10 mouse cellular contexts compared by ENCODE assay signal in genomic region chr12:108916447-108917042, GRCm38 (mm10). TPM values are rescaled to one million over a fixed set of nuclear protein-coding genes. Genes with fewer than 3 reads are reported as not detected.
A peak's percentile ranks its signal among the peaks of the same experiment; 100 is the strongest.
DNase-seq lines count a peak whose midpoint lies in the region; ATAC-seq lines count a peak whose summit lies in the region.
"Had no signal": no experiment of that assay in that cellular context is flagged by ENCODE, and none has a peak within 500 bp of the region (broad histone marks: within the 10 kb centered on the region; RNA-seq: fewer than 3 reads in every experiment).

No protein-coding gene starts in this region.

- intact Hi-C loops in left cerebral cortex, postnatal 4 days (cut with DNase I) = no loop called here
- intact Hi-C loops in left cerebral cortex, postnatal 10 days (cut with DNase I) = no loop called here

- H3K4me2 ChIP-seq in forebrain, embryonic 13.5 days = no peak overlapping the region
- no peak overlapping the region for H3K4me2 ChIP-seq in liver, embryonic 11.5 days

- H3K9me3 ChIP-seq in forebrain, embryonic 13.5 days (replicated peaks) = no peaks in the 10 kb centered on the region
- no peaks in the 10 kb centered on the region for H3K9me3 ChIP-seq in limb, embryonic 10.5 days (replicated peaks)
- no peaks in the 10 kb centered on the region for H3K9me3 ChIP-seq in liver, embryonic 11.5 days (ENCODE audit: control insufficient read depth, low read length)
- H3K9me3 ChIP-seq: G1E had no signal

- 0 out of 2 replicates have a peak, but pooled peaks cover 4% of the 10 kb centered on the region for H3K27me3 ChIP-seq in forebrain, embryonic 13.5 days
- no peaks in the 10 kb centered on the region; the same call in 1 of the 2 replicates for H3K27me3 ChIP-seq in limb, embryonic 10.5 days (ENCODE audit: low read depth, poor library complexity, severe bottlenecking)
- no peaks in the 10 kb centered on the region for H3K27me3 ChIP-seq in liver, embryonic 11.5 days (replicated peaks; ENCODE audit: control insufficient read depth, insufficient read depth, low read length)

- peaks cover 70% of the 10 kb centered on the region for H3K4me1 ChIP-seq in forebrain, embryonic 13.5 days
- H3K4me1 ChIP-seq in limb, embryonic 10.5 days = peaks cover 76% of the 10 kb centered on the region
- no peaks in the 10 kb centered on the region; the same call in 1 of the 2 replicates for H3K4me1 ChIP-seq in liver, embryonic 11.5 days (replicated peaks; ENCODE audit: control insufficient read depth, insufficient read depth, low read length)

- peak; percentile 66 for ATAC-seq in forebrain, embryonic 13.5 days
- ATAC-seq in megakaryocyte, adult 5-6 weeks (ENCODE audit: poor library complexity, severe bottlenecking) = no peak
- ATAC-seq in liver, embryonic 11.5 days (replicated peaks; ENCODE audit: low FRiP score) = no peak
- ATAC-seq: lung, postnatal 0 days had no signal

- peak overlapping the region; percentile 32; the same call in 1 of the 2 replicates for H3K27ac ChIP-seq in forebrain, embryonic 13.5 days
- peak overlapping the region; percentile 84 for H3K27ac ChIP-seq in limb, embryonic 10.5 days
- no peak overlapping the region for H3K27ac ChIP-seq in liver, embryonic 11.5 days (ENCODE audit: low read depth, low read length)

- no peak overlapping the region for H3K9ac ChIP-seq in forebrain, embryonic 13.5 days
- H3K9ac ChIP-seq in liver, embryonic 11.5 days (ENCODE audit: low read depth, low read length) = no peak overlapping the region

- DNase-seq in left cerebral cortex, postnatal 4 days = peak; percentile 84
- no peak for DNase-seq in left cerebral cortex, postnatal 10 days (ENCODE audit: extremely low spot score in 1 of 2, low spot score in 2 of 2)
- no peak for DNase-seq in limb, embryonic 10.5 days (ENCODE audit: low spot score)
- DNase-seq in retina, embryonic 14.5 days (ENCODE audit: low spot score) = peak; percentile 45
- no peak for DNase-seq in liver, embryonic 11.5 days (ENCODE audit: low spot score)

- H3K4me3 ChIP-seq in forebrain, embryonic 13.5 days = no peak overlapping the region
- no peak overlapping the region for H3K4me3 ChIP-seq in limb, embryonic 10.5 days
- no peak overlapping the region for H3K4me3 ChIP-seq in liver, embryonic 11.5 days (ENCODE audit: low read depth, low read length)
- H3K4me3 ChIP-seq: erythroblast, embryonic 14.5 days had no signal

- 30% methylated on average over 7 of the region's 7 CpGs for WGBS in forebrain, embryonic 13.5 days
- WGBS in limb, embryonic 10.5 days = 74% methylated on average over 7 of the region's 7 CpGs
- WGBS in liver, embryonic 11.5 days = 83% methylated on average over 7 of the region's 7 CpGs

- no peaks in the 10 kb centered on the region for H3K36me3 ChIP-seq in forebrain, embryonic 13.5 days (ENCODE audit: poor library complexity, severe bottlenecking)
- H3K36me3 ChIP-seq in limb, embryonic 10.5 days = peaks cover 5% of the 10 kb centered on the region; the same call in 1 of the 2 replicates
- H3K36me3 ChIP-seq in liver, embryonic 11.5 days (ENCODE audit: control insufficient read depth, insufficient read depth, low read length) = no peaks in the 10 kb centered on the region

RNA-seq across cellular contexts. Expression of gene Wars, which starts 22.6 kb away (rescaled TPM):
- 10 to 100 TPM; 93.2 to 99.7 TPM for total RNA-seq in left cerebral cortex, postnatal 4 days (2021)
- 10 to 100 TPM; 90.4 to 92.5 TPM for total RNA-seq in left cerebral cortex, postnatal 10 days (2021)
- polyA plus RNA-seq in forebrain, embryonic 13.5 days (2015; fragmentation: Nextera tagmentation; extraction: Ambion mirVana) = 103 and 111 TPM in 2 replicates
- 138 and 157 TPM in 2 replicates for polyA plus RNA-seq in limb, embryonic 10.5 days (2016; fragmentation: Nextera tagmentation; extraction: Ambion mirVana)
- total RNA-seq in megakaryocyte, adult 5-6 weeks (2015) = 20.0 and 22.6 TPM in 2 replicates
- total RNA-seq in megakaryocyte, adult 5-6 weeks (2017) = 47.8 and 51.9 TPM in 2 replicates
- polyA plus RNA-seq in liver, embryonic 11.5 days (2014; fragmentation: Nextera tagmentation; extraction: Ambion mirVana) = 90.8 and 102 TPM in 2 replicates

RNA-seq across cellular contexts. Expression of gene Wdr25, which starts 23.1 kb away (rescaled TPM):
- total RNA-seq in left cerebral cortex, postnatal 4 days (2021) = 1 to 10 TPM; 4.9 to 6.2 TPM
- total RNA-seq in left cerebral cortex, postnatal 10 days (2021) = 1 to 10 TPM; 5.8 to 6.1 TPM
- polyA plus RNA-seq in forebrain, embryonic 13.5 days (2015; fragmentation: Nextera tagmentation; extraction: Ambion mirVana) = 9.9 and 10.4 TPM in 2 replicates
- polyA plus RNA-seq in limb, embryonic 10.5 days (2016; fragmentation: Nextera tagmentation; extraction: Ambion mirVana) = 11.8 and 12.3 TPM in 2 replicates
- 1.5 and 3.6 TPM in 2 replicates for total RNA-seq in megakaryocyte, adult 5-6 weeks (2015)
- total RNA-seq in megakaryocyte, adult 5-6 weeks (2017) = 3.9 and 4.5 TPM in 2 replicates
- polyA plus RNA-seq in liver, embryonic 11.5 days (2014; fragmentation: Nextera tagmentation; extraction: Ambion mirVana) = 4.1 and 5.3 TPM in 2 replicates

Comparison
In these comparisons a context has a peak if more than half of its experiments do, and no peak if none do; other contexts are left out.
1. DNase-seq: peak in left cerebral cortex, postnatal 4 days (single experiment) and retina, embryonic 14.5 days (single experiment); none in left cerebral cortex, postnatal 10 days (0 of 2), limb, embryonic 10.5 days (single experiment) and liver, embryonic 11.5 days (single experiment).